Mouse (Mus musculus) intestine, postnatal 0 days (tissue): ENCODE data around the gene Wfs1. TPM values are rescaled to one million over a fixed set of nuclear protein-coding genes. Genes with fewer than 3 reads are reported as not detected.
"Not testable (repeated sequence)": the region's sequence is repeated elsewhere in the genome, so short reads cannot be mapped to it uniquely, and the experiment has no call there.

ENCODE experiments used
- ATAC-seq: fragments of 200-750 bp; cut with Nextera tagmentation; 2 replicates; pipeline ENCODE4 v1.8.0; 2017; ENCODE audit warnings: mild to moderate bottlenecking, moderate TSS enrichment, moderate library complexity
- H3K27ac ChIP-seq: fragments of 300-500 bp; sonication (generic); 2 replicates; pipeline ENCODE4 v1.5.1; 2014; ENCODE audit warnings: mild to moderate bottlenecking, low read depth, low read length, moderate library complexity
- H3K27me3 ChIP-seq: fragments of 300-500 bp; sonication (generic); replicated peaks from 2 replicates; pipeline ENCODE4 v1.6.1; 2014; ENCODE audit warnings: low read length, mixed read lengths; ENCODE audit not compliant: control insufficient read depth, insufficient read depth
- H3K36me3 ChIP-seq: fragments of 300-500 bp; sonication (generic); 2 replicates; pipeline ENCODE4 v1.6.1; 2014; ENCODE audit warnings: mild to moderate bottlenecking, moderate library complexity; ENCODE audit not compliant: control insufficient read depth, insufficient read depth
- H3K4me1 ChIP-seq: fragments of 300-500 bp; sonication (generic); replicated peaks from 2 replicates; pipeline ENCODE4 v1.6.1; 2014; ENCODE audit warnings: antibody characterized with exemption, low read length, mixed read lengths; ENCODE audit not compliant: control insufficient read depth, insufficient read depth
- H3K4me2 ChIP-seq: fragments of 300-500 bp; sonication (generic); replicated peaks from 2 replicates; pipeline ENCODE4 v1.6.1; 2014; ENCODE audit warnings: low read depth, mild to moderate bottlenecking, moderate library complexity
- H3K4me3 ChIP-seq: fragments of 300-500 bp; sonication (generic); 2 replicates; pipeline ENCODE4 v1.5.1; 2014; ENCODE audit warnings: low read depth, low read length
- H3K9ac ChIP-seq: fragments of 300-500 bp; sonication (generic); 2 replicates; pipeline ENCODE4 v1.6.1; 2014; ENCODE audit warnings: mild to moderate bottlenecking, low read depth, low read length
- H3K9me3 ChIP-seq: fragments of 300-500 bp; sonication (generic); 2 replicates; pipeline ENCODE4 v1.6.1; 2016; ENCODE audit warnings: mixed run types; ENCODE audit not compliant: control insufficient read depth
- CTCF ChIP-seq: sonication (generic); IDR thresholded peaks from 2 replicates; pipeline ENCODE4 v1.5.1; 2016; ENCODE audit warnings: low read depth, mild to moderate bottlenecking, control low read depth, antibody characterized with exemption, moderate library complexity
- WGBS: fragments of 180-500 bp; shearing (Covaris S2); extraction: QIAGEN DNeasy Blood & Tissue Kit; methylation state at CpG from one replicate; pipeline ENCODE4 v1.1.7; 2014; 5-methylcytosine and 5-hydroxymethylcytosine counted together
- polyA plus RNA-seq: library from polyadenylated mRNA; unstranded; fragments of >200 nt; fragmentation: Nextera tagmentation; extraction: Ambion mirVana; gene quantifications from 2 replicates; pipeline ENCODE4 v1.2.1, GENCODE M21; 2015

The Wfs1 gene
- polyA plus RNA-seq, 1 experiment from 2014 or later: 12.8 TPM

DNA sequence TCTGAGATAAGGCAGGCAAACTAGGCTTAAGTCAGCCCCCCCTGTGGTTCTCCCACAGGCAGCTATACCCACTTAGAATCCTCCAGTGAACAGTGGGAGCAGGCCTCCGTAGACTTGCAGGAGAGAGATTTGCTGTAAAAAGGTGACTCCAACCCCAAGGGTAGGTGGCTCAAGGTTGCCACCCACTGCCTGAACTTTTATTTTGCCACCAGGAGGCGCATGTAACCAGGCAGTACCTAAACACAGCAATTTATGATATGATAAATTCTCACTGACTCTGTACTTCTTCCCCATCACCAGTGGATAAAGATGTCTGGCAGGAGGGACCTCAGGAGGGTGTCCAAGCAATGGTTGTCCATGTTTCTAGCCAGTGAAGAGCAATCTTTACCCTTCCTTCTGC, 38.1 kb downstream of the Wfs1 start:
- whole genome bisulfite sequencing: 40% methylated on average over 2 of the region's 2 CpGs
- H3K4me3 ChIP-seq: no peak overlapping the region
- H3K36me3 ChIP-seq: no peaks in the 10 kb centered on the region
- H3K27ac ChIP-seq: no peak overlapping the region
- peak; percentile 63 for TF ChIP-seq CTCF
- ATAC-seq: no peak
- H3K9me3 ChIP-seq: no peaks in the 10 kb centered on the region
- H3K9ac ChIP-seq: no peak overlapping the region
- H3K4me2 ChIP-seq: no peak overlapping the region
- H3K4me1 ChIP-seq: no peaks in the 10 kb centered on the region
- no peaks in the 10 kb centered on the region for H3K27me3 ChIP-seq

GRCm38 (mm10) chr5:36948831-36949230, 40.2 kb downstream of the Wfs1 start:
- Histone ChIP-seq H3K9me3 (no peaks in the 10 kb centered on the region), H3K36me3 (no peaks in the 10 kb centered on the region), H3K9ac (0 out of 2 replicates have a peak overlapping the region, but pooled peaks have one; percentile 7), H3K4me2 (no peak overlapping the region), H3K27me3 (no peaks in the 10 kb centered on the region), H3K27ac (no peak overlapping the region), H3K4me3 (no peak overlapping the region), H3K4me1 (no peaks in the 10 kb centered on the region)
- ATAC-seq: no peak; the same call in 1 of the 2 replicates
- 10% methylated on average over 3 of the region's 3 CpGs for WGBS
- TF ChIP-seq CTCF: peak; percentile 94

GRCm38 (mm10) chr5:36946445-36946844, 42.6 kb downstream of the Wfs1 start:
- no peaks in the 10 kb centered on the region for H3K27me3 ChIP-seq
- H3K4me1 ChIP-seq: no peaks in the 10 kb centered on the region
- no peak overlapping the region for H3K9ac ChIP-seq
- H3K4me3 ChIP-seq: no peak overlapping the region
- WGBS: 11% methylated on average over 5 of the region's 5 CpGs
- H3K4me2 ChIP-seq: no peak overlapping the region
- ATAC-seq: no peak
- peak; percentile 95 for TF ChIP-seq CTCF
- no peaks in the 10 kb centered on the region for H3K9me3 ChIP-seq
- no peak overlapping the region for H3K27ac ChIP-seq
- H3K36me3 ChIP-seq: no peaks in the 10 kb centered on the region

DNA sequence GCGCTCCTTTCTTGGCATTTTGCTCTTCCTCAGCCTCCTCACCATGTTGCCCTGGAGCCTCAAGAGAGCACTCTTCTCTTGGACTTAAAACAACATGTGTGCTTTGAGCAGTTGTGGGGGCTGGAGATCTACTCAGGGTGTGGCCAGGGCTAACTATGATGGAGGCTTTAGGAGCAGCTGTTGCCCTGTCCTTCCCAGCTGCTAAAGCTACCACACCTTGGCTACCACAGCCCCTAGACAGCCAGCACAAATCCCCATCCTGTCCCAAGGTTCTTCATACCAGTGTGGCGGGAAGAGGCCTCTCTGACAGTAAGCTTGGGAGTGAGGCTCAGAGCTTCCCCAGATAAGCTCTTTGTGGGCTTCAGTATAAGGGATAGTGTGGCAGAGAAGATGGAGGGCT, 43.3 kb downstream of the Wfs1 start:
- no peak overlapping the region for H3K27ac ChIP-seq
- H3K9me3 ChIP-seq: no peaks in the 10 kb centered on the region
- H3K27me3 ChIP-seq: no peaks in the 10 kb centered on the region
- H3K4me1 ChIP-seq: no peaks in the 10 kb centered on the region
- H3K9ac ChIP-seq: no peak overlapping the region
- H3K4me2 ChIP-seq: no peak overlapping the region
- no peaks in the 10 kb centered on the region for H3K36me3 ChIP-seq
- H3K4me3 ChIP-seq: no peak overlapping the region
- WGBS: 65% methylated on average over 2 of the region's 2 CpGs
- TF ChIP-seq CTCF: no peak
- ATAC-seq: no peak

- Histone ChIP-seq H3K4me2 (no peak overlapping the region), H3K9me3 (no peaks in the 10 kb centered on the region), H3K36me3 (no peaks in the 10 kb centered on the region), H3K4me1 (no peaks in the 10 kb centered on the region), H3K9ac (no peak overlapping the region), H3K27me3 (no peaks in the 10 kb centered on the region), H3K27ac (no peak overlapping the region), H3K4me3 (no peak overlapping the region)
- no peak for TF ChIP-seq CTCF
- WGBS: 48% methylated on average over 8 of the region's 8 CpGs
- ATAC-seq: no peak
These were observed 43.8 kb downstream of the Wfs1 start for GRCm38 (mm10) chr5:36945102-36945701.

DNA sequence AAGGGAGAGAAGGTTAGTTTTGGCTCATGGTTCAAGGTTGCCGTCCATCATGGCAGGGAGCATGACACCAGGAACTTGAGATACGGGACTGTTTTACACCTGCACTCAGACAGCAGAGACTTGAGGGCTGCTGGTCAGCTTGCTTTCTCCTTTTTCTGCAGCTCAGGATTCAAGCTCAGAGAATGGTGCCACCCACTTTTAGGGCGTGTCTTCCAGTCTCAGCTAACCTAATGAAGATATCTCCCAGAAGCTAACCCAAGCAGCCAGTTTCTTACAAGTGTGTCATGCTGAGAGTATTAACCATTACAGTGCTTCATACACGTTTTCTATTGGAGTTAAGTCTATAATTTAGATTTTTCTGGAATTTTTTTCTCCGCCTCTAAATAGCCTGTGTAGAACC, 44.5 kb downstream of the Wfs1 start:
- ATAC-seq: no peak

DNA sequence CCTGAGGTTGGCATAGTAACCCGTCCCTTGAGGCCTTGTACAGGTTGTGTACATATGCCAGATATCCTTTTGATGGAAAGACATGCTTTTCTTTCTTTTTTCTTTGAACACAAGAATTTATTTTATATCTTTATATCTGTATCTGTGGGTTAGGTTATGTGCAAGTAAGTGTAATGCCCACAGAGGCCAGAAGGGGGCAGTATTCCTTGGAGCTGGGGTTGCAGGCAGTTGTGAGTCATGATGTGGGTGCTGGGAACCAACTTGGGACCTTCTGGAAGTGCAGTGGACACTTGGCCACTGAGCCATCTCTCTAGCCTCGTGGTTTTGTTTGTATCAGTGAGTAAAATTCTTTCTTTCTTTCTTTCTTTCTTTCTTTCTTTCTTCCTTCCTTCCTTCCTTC, 46.6 kb downstream of the Wfs1 start:
- Histone ChIP-seq H3K27ac (no peak overlapping the region), H3K4me3 (no peak overlapping the region), H3K4me1 (no peaks in the 10 kb centered on the region), H3K9ac (no peak overlapping the region), H3K4me2 (no peak overlapping the region), H3K36me3 (no peaks in the 10 kb centered on the region), H3K9me3 (no peaks in the 10 kb centered on the region), H3K27me3 (no peaks in the 10 kb centered on the region)
- peak; percentile 29; the same call in 1 of the 2 replicates for TF ChIP-seq CTCF
- no peak for ATAC-seq
- WGBS: 85% methylated on average over 2 of the region's 2 CpGs

More for the DNA sequence above, 44.5 kb downstream of the Wfs1 start:
- no peak for TF ChIP-seq CTCF
- Histone ChIP-seq H3K9me3 (no peaks in the 10 kb centered on the region), H3K27me3 (no peaks in the 10 kb centered on the region), H3K4me3 (no peak overlapping the region), H3K36me3 (no peaks in the 10 kb centered on the region), H3K27ac (no peak overlapping the region), H3K4me1 (no peaks in the 10 kb centered on the region), H3K4me2 (no peak overlapping the region), H3K9ac (no peak overlapping the region)
- 54% methylated on average over 5 of the region's 5 CpGs for WGBS

DNA sequence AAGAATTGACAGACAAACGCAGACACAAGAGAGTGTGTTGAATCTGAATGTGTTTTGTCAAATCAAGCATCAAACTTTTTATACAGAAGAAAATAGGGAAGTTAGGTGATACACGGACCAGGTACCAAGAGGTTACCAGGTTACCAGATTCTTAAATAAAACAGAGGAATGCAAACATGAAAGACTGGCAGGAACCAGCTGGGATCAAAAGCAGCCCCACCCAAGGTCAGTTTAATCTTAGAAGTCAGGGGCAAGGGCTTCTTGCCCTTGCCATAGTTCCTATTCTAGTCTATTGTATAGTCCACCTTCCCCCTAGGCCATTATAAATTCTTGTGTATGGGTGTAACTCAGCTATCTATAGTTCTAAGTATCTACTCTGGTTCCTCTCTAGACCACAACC, 50.0 kb downstream of the Wfs1 start:
- WGBS: 58% methylated on average over 2 of the region's 2 CpGs
- not testable (repeated sequence) for ATAC-seq, H3K9me3 ChIP-seq, H3K4me3 ChIP-seq, H3K27me3 ChIP-seq, H3K9ac ChIP-seq, H3K36me3 ChIP-seq, H3K27ac ChIP-seq, H3K4me2 ChIP-seq, H3K4me1 ChIP-seq
